In the genomic region with DNA sequence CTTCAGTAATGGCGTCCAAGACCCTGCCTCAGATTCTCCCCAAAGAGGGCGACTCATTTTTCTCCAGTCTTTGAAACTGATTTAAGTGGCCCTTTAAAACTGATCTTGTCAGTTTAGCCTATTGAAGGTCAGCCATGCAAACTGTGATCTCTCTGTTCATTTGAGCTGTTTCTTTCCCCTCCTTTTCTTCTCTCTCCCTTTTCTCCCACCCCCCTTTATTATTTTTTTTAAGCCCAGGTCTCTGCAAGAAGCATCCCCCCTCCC, we compare ENCODE assay signal across 10 mouse cellular contexts. TPM values are rescaled to one million over a fixed set of nuclear protein-coding genes. Genes with fewer than 3 reads are reported as not detected.
A peak's percentile ranks its signal among the peaks of the same experiment; 100 is the strongest.
DNase-seq lines count a peak whose midpoint lies in the region; ATAC-seq lines count a peak whose summit lies in the region.
"Had no signal": no experiment of that assay in that cellular context is flagged by ENCODE, and none has a peak within 500 bp of the region (broad histone marks: within the 10 kb centered on the region; RNA-seq: fewer than 3 reads in every experiment).

No protein-coding gene starts in this region.

- intact Hi-C loops in left cerebral cortex, postnatal 14 days (cut with DNase I) = loop anchor here (10.0 kb wide), 2 partner anchors 360 to 1030 kb away; no protein-coding TSS in a partner anchor

- no peak for DNase-seq in heart, adult 9 months (ENCODE audit: low spot score in 2 of 2)
- DNase-seq in midbrain, embryonic 11.5 days (ENCODE audit: low spot score, missing footprints) = no peak
- DNase-seq in cerebellum, adult 18-20 months = no peak
- no peak for DNase-seq in left cerebral cortex, postnatal 14 days (ENCODE audit: low spot score in 2 of 2)

- H3K9ac ChIP-seq in heart, embryonic 11.5 days (ENCODE audit: low read depth, low read length) = peak overlapping the region; percentile 62; the same call in 1 of the 2 replicates
- H3K9ac ChIP-seq in hindbrain, embryonic 13.5 days = peak overlapping the region; percentile 99
- peak overlapping the region; percentile 98 for H3K9ac ChIP-seq in midbrain, embryonic 11.5 days (ENCODE audit: low read length)

- no peaks in the 10 kb centered on the region for H3K36me3 ChIP-seq in heart, embryonic 11.5 days (ENCODE audit: control insufficient read depth, insufficient read depth, low read length)
- H3K36me3 ChIP-seq in hindbrain, embryonic 13.5 days = 0 out of 2 replicates have a peak, but pooled peaks cover 17% of the 10 kb centered on the region
- no peaks in the 10 kb centered on the region; the same call in 1 of the 2 replicates for H3K36me3 ChIP-seq in midbrain, embryonic 11.5 days (ENCODE audit: control insufficient read depth, insufficient read depth, low read length)

- peaks cover 29% of the 10 kb centered on the region for H3K27me3 ChIP-seq in heart, embryonic 11.5 days (ENCODE audit: control insufficient read depth, insufficient read depth, low read length)
- peaks cover 8% of the 10 kb centered on the region; the same call in 1 of the 2 replicates for H3K27me3 ChIP-seq in hindbrain, embryonic 13.5 days
- peaks cover 33% of the 10 kb centered on the region for H3K27me3 ChIP-seq in midbrain, embryonic 11.5 days (ENCODE audit: control insufficient read depth, insufficient read depth, low read length)

- peak overlapping the region; percentile 15; the same call in 1 of the 2 replicates for H3K27ac ChIP-seq in heart, embryonic 11.5 days (ENCODE audit: low read depth, low read length)
- H3K27ac ChIP-seq in brown adipose tissue, adult 24 weeks (replicated peaks; ENCODE audit: low read depth, low read length) = no peak overlapping the region
- H3K27ac ChIP-seq in hindbrain, embryonic 13.5 days = peak overlapping the region; percentile 100
- H3K27ac ChIP-seq in midbrain, embryonic 11.5 days (ENCODE audit: low read depth, low read length) = peak overlapping the region; percentile 75; the same call in 1 of the 2 replicates

- peak overlapping the region; percentile 83 for H3K4me2 ChIP-seq in heart, embryonic 11.5 days
- peak overlapping the region; percentile 83 for H3K4me2 ChIP-seq in hindbrain, embryonic 13.5 days
- peak overlapping the region; percentile 72 for H3K4me2 ChIP-seq in midbrain, embryonic 11.5 days

- H3K4me1 ChIP-seq in heart, embryonic 11.5 days (ENCODE audit: control insufficient read depth, insufficient read depth, low read length) = peaks cover 5% of the 10 kb centered on the region; the same call in 1 of the 2 replicates
- peaks cover 20% of the 10 kb centered on the region for H3K4me1 ChIP-seq in brown adipose tissue, adult 24 weeks (ENCODE audit: control insufficient read depth, insufficient read depth, insufficient read length, low read length)
- peaks cover 40% of the 10 kb centered on the region for H3K4me1 ChIP-seq in hindbrain, embryonic 13.5 days (replicated peaks)
- peaks cover 5% of the 10 kb centered on the region; the same call in 1 of the 2 replicates for H3K4me1 ChIP-seq in midbrain, embryonic 11.5 days (ENCODE audit: control insufficient read depth, insufficient read depth, low read length)

- WGBS in heart, embryonic 11.5 days (ENCODE audit: insufficient replicate concordance) = 34% methylated on average over 2 of the region's 2 CpGs
- 10% methylated on average over 2 of the region's 2 CpGs for WGBS in hindbrain, embryonic 13.5 days
- 6% methylated on average over 2 of the region's 2 CpGs for WGBS in midbrain, embryonic 11.5 days

- H3K9me3 ChIP-seq in heart, embryonic 11.5 days (replicated peaks; ENCODE audit: control insufficient read depth, low read length) = no peaks in the 10 kb centered on the region
- no peaks in the 10 kb centered on the region for H3K9me3 ChIP-seq in hindbrain, embryonic 13.5 days
- no peaks in the 10 kb centered on the region for H3K9me3 ChIP-seq in midbrain, embryonic 11.5 days (ENCODE audit: control insufficient read depth, low read length)

- no peak for ATAC-seq in heart, embryonic 11.5 days (replicated peaks; ENCODE audit: insufficient number of reproducible peaks, low FRiP score, low TSS enrichment)
- ATAC-seq in hindbrain, embryonic 13.5 days (ENCODE audit: low FRiP score) = no peak
- ATAC-seq in midbrain, embryonic 11.5 days (ENCODE audit: low FRiP score) = no peak
- ATAC-seq in inflammation-experienced regulatory T-cells, adult 6 months = no peak
- ATAC-seq: activated CD4-positive, CD25-positive, alpha-beta regulatory T cell, adult 4 months had no signal

- peak overlapping the region; percentile 79 for H3K4me3 ChIP-seq in heart, embryonic 11.5 days (ENCODE audit: low read depth, low read length)
- H3K4me3 ChIP-seq in brown adipose tissue, adult 24 weeks (ENCODE audit: insufficient read depth, low read depth, low read length) = peak overlapping the region; percentile 40
- H3K4me3 ChIP-seq in hindbrain, embryonic 13.5 days = peak overlapping the region; percentile 94
- H3K4me3 ChIP-seq in midbrain, embryonic 11.5 days (ENCODE audit: low read depth, low read length) = peak overlapping the region; percentile 91

RNA-seq across cellular contexts. Expression of gene Nr2f2, which starts 11.2 kb away (rescaled TPM):
- 30.4 and 34.4 TPM in 2 replicates for polyA plus RNA-seq in heart, embryonic 11.5 days (2014; fragmentation: Nextera tagmentation; extraction: Ambion mirVana)
- polyA plus RNA-seq in brown adipose tissue, adult 24 weeks (2012; ENCODE audit: insufficient read depth, insufficient read length, missing spikeins) = 10.5 and 14.5 TPM in 2 replicates
- polyA plus RNA-seq in hindbrain, embryonic 13.5 days (2015; fragmentation: Nextera tagmentation; extraction: Ambion mirVana) = 118 and 134 TPM in 2 replicates
- 114 and 122 TPM in 2 replicates for polyA plus RNA-seq in midbrain, embryonic 11.5 days (2014; fragmentation: Nextera tagmentation; extraction: Ambion mirVana)
- 10 to 100 TPM; 36.7 to 46.6 TPM for total RNA-seq in left cerebral cortex, postnatal 14 days (2021)
- under 1 TPM in 1 of 3 experiments, not detected in 2; 0.32 TPM for polyA plus RNA-seq in inflammation-experienced regulatory T-cells, adult 6 months (2017; shearing (Covaris generic))
- total RNA-seq: megakaryocyte, adult 5-6 weeks had no signal
- polyA plus RNA-seq: activated CD4-positive, CD25-positive, alpha-beta regulatory T cell, adult 4 months had no signal

Comparison
In these comparisons a context has a peak if more than half of its experiments do, and no peak if none do; other contexts are left out.
1. H3K4me3 ChIP-seq: peak in every context shown above with its lines; median percentile 94 in hindbrain, embryonic 13.5 days; 91 in midbrain, embryonic 11.5 days; 79 in heart, embryonic 11.5 days; 40 in brown adipose tissue, adult 24 weeks.